Mouse (Mus musculus): Measurements from ENCODE around the gene Klhl23. TPM values are rescaled to one million over a fixed set of nuclear protein-coding genes. Genes with fewer than 3 reads are reported as not detected.
"Not testable (repeated sequence)": the region's sequence is repeated elsewhere in the genome, so short reads cannot be mapped to it uniquely, and the experiment has no call there.

Klhl23 gene
- polyA plus RNA-seq, 1 experiment = 5.8 TPM

DNA sequence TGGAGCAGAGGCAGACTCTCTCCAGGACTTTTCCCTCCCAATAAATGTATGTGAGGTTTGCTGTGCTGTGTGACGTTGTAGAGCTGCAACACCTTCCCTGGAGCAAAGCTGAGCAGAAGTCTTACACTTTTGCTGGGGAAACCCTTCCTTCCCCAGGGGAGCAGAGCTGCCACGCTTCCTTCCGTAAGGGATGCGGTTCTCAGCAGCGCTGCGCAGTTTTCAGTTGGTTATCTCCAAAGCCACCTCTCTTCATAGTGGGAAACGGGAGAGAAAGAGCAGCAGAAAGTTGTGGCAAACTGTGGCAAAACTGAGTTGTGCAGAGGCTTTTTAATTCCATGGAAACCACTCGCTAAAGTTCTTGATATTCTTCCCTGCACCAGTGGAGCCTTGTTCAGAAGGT lies 18.0 kb upstream of the Klhl23 start:
- no peaks in the 10 kb centered on the region for H3K4me1 ChIP-seq (ENCODE audit: control insufficient read depth, insufficient read depth, low read length)
- no peak for DNase-seq
- 70% methylated on average over 8 of the region's 8 CpGs for WGBS

DNA sequence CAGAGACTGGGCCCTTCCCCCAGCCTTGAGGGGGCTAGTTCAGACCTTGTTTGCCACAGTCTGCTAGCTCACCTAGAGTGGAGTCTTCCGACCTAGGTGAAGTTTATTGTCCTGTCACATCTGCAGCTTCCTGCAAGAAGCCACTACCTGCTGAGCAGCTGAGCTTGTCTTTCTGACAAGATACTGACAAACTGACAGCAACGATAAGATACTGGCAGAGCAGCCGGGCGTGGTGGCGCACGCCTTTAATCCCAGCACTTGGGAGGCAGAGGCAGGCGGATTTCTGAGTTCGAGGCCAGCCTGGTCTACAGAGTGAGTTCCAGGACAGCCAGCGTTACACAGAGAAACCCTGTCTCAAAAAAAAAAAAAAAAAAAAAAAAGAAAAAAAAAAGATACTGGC lies 17.1 kb upstream of the Klhl23 start:
- DNase-seq; H3K4me3 ChIP-seq (replicated peaks; ENCODE audit: extremely low read depth, low read depth, low read length); H3K4me1 ChIP-seq (ENCODE audit: control insufficient read depth, insufficient read depth, low read length): not testable (repeated sequence)
- WGBS = 86% methylated on average over 9 of the region's 9 CpGs

More for the DNA sequence above, 18.0 kb upstream of the Klhl23 start:
- no peak overlapping the region for H3K4me3 ChIP-seq (replicated peaks; ENCODE audit: extremely low read depth, low read depth, low read length)
- TF ChIP-seq CTCF (IDR thresholded peaks at IDR 0.05; ENCODE audit: insufficient read depth, low read length) = no peak
- TF ChIP-seq POLR2A (IDR thresholded peaks at IDR 0.05; ENCODE audit: borderline replicate concordance, extremely low read depth, low read depth, low read length) = no peak

DNA sequence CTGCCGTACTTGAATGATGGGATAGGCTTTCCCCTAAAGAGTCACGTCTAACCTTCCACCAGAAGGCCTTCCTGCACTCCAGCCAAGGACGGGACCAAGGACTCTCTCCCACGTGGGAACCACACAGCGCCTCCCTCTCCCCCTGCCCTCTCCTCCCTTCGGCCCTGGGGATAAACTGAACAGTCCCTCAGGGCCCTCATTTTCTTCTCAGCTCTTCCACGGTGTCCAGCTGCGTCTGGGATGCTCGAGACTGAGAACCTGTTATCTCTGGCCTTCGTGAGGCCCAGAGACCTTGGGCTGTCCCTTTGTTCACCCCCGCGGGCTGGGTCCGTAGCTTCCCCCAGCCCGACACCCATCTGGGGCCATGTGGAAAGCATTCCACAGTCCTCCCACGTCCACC lies 11.6 kb upstream of the Klhl23 start:
- DNase-seq = no peak
- Histone ChIP-seq H3K4me1 (ENCODE audit: control insufficient read depth, insufficient read depth, low read length) (no peaks in the 10 kb centered on the region), H3K4me3 (replicated peaks; ENCODE audit: extremely low read depth, low read depth, low read length) (no peak overlapping the region)
- 71% methylated on average over 15 of the region's 15 CpGs for WGBS
- TF ChIP-seq POLR2A (IDR thresholded peaks at IDR 0.05; ENCODE audit: borderline replicate concordance, extremely low read depth, low read depth, low read length) (no peak), CTCF (IDR thresholded peaks at IDR 0.05; ENCODE audit: insufficient read depth, low read length) (no peak)

DNA sequence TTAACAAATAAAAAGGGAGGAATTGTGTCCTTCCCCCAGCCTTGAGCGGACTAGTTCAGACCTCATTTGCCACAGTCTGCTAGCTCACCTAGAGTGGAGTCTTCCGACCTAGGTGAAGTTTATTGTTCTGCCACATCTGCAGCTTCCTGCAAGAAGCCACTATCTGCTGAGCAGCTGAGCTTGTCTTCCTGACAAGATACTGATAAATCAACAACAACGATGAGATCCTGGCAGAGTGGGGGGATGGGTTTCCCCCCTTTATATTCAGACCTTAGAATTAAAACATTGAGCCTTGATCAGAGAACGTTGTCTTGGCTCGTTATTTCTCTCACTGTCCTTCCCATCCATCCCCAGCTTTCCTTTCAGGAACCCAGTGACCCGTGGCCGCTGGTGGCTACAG lies 10.4 kb upstream of the Klhl23 start:
- DNase-seq; H3K4me3 ChIP-seq (replicated peaks; ENCODE audit: extremely low read depth, low read depth, low read length); H3K4me1 ChIP-seq (ENCODE audit: control insufficient read depth, insufficient read depth, low read length): not testable (repeated sequence)
- WGBS = 45% methylated on average over 7 of the region's 7 CpGs

- TF ChIP-seq POLR2A (IDR thresholded peaks at IDR 0.05; ENCODE audit: borderline replicate concordance, extremely low read depth, low read depth, low read length) = no peak
- TF ChIP-seq CTCF (IDR thresholded peaks at IDR 0.05; ENCODE audit: insufficient read depth, low read length) = no peak
- Histone ChIP-seq H3K4me3 (replicated peaks; ENCODE audit: extremely low read depth, low read depth, low read length) (no peak overlapping the region), H3K4me1 (ENCODE audit: control insufficient read depth, insufficient read depth, low read length) (no peaks in the 10 kb centered on the region)
- no peak for DNase-seq
- 29% methylated on average over 5 of the region's 5 CpGs for WGBS
These were observed 5.2 kb upstream of the Klhl23 start for GRCm38 (mm10) chr2:69816575-69816974.

GRCm38 (mm10) chr2:69818350-69819085 lies 3.2 kb upstream of the Klhl23 start:
- H3K4me1 ChIP-seq (ENCODE audit: control insufficient read depth, insufficient read depth, low read length) = no peaks in the 10 kb centered on the region
- H3K4me3 ChIP-seq (replicated peaks; ENCODE audit: extremely low read depth, low read depth, low read length) = no peak overlapping the region
- TF ChIP-seq CTCF (IDR thresholded peaks at IDR 0.05; ENCODE audit: insufficient read depth, low read length) = no peak
- no peak for DNase-seq
- WGBS = 78% methylated on average over 9 of the region's 9 CpGs

GRCm38 (mm10) chr2:69820201-69820600 lies 1.5 kb upstream of the Klhl23 start:
- 78% methylated on average over 1 of the region's 1 CpGs for WGBS
- DNase-seq = no peak
- Histone ChIP-seq H3K4me3 (replicated peaks; ENCODE audit: extremely low read depth, low read depth, low read length) (no peak overlapping the region), H3K4me1 (ENCODE audit: control insufficient read depth, insufficient read depth, low read length) (no peaks in the 10 kb centered on the region)
- TF ChIP-seq POLR2A (IDR thresholded peaks at IDR 0.05; ENCODE audit: borderline replicate concordance, extremely low read depth, low read depth, low read length) (no peak), CTCF (IDR thresholded peaks at IDR 0.05; ENCODE audit: insufficient read depth, low read length) (no peak)

- H3K4me1 ChIP-seq (ENCODE audit: control insufficient read depth, insufficient read depth, low read length) = no peaks in the 10 kb centered on the region
- peak overlapping the region; percentile 75 for H3K4me3 ChIP-seq (replicated peaks; ENCODE audit: extremely low read depth, low read depth, low read length)
- WGBS = under 1% methylated on average over 77 of the region's 80 CpGs
- DNase-seq = peak; percentile 34
- TF ChIP-seq CTCF (IDR thresholded peaks at IDR 0.05; ENCODE audit: insufficient read depth, low read length) (no peak), POLR2A (IDR thresholded peaks at IDR 0.05; ENCODE audit: borderline replicate concordance, extremely low read depth, low read depth, low read length) (no peak)
These were observed 801 bp downstream of the Klhl23 start for GRCm38 (mm10) chr2:69822361-69823128.

- 0 out of 2 replicates have a peak, but pooled peaks cover 2% of the 10 kb centered on the region for H3K4me1 ChIP-seq (ENCODE audit: control insufficient read depth, insufficient read depth, low read length)
- peak overlapping the region; percentile 75 for H3K4me3 ChIP-seq (replicated peaks; ENCODE audit: extremely low read depth, low read depth, low read length)
- TF ChIP-seq POLR2A (IDR thresholded peaks at IDR 0.05; ENCODE audit: borderline replicate concordance, extremely low read depth, low read depth, low read length) (no peak), CTCF (IDR thresholded peaks at IDR 0.05; ENCODE audit: insufficient read depth, low read length) (no peak)
- WGBS = 3% methylated on average over 45 of the region's 45 CpGs
- DNase-seq = peak; percentile 17
These were observed 1.5 kb downstream of the Klhl23 start for GRCm38 (mm10) chr2:69823129-69823677.

DNA sequence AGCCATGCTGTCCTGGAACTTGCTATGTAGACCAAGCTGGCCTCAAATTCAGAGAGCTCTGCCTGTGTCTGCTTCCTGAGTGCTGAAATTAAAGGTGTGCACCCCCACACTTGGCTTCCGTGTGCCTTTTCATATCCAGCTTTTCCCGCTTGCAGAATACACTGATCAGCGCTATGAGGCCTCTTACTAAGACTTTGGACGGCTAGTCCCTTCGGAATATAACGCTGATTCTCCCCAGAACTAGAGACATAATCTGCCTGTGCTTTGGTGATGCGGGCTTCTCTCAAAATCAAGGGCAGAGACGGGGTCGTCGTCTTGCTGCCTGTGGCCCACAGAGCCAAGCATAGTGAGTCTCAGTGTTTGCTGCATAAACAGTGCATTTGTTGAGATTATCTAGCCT lies 4.2 kb downstream of the Klhl23 start:
- WGBS = 70% methylated on average over 10 of the region's 10 CpGs
- H3K4me1 ChIP-seq (ENCODE audit: control insufficient read depth, insufficient read depth, low read length) = 0 out of 2 replicates have a peak, but pooled peaks cover 3% of the 10 kb centered on the region
- TF ChIP-seq POLR2A (IDR thresholded peaks at IDR 0.05; ENCODE audit: borderline replicate concordance, extremely low read depth, low read depth, low read length) (no peak), CTCF (IDR thresholded peaks at IDR 0.05; ENCODE audit: insufficient read depth, low read length) (no peak)

More for the DNA sequence above, 4.2 kb downstream of the Klhl23 start:
- no peak for DNase-seq
- H3K4me3 ChIP-seq (replicated peaks; ENCODE audit: extremely low read depth, low read depth, low read length) = no peak overlapping the region
